Mouse (Mus musculus): Measurements from ENCODE around the gene Sh3gl2. TPM values are rescaled to one million over a fixed set of nuclear protein-coding genes. Genes with fewer than 3 reads are reported as not detected.

Gene Sh3gl2
- polyA plus RNA-seq, 1 experiment = 0.22 TPM

GRCm38 (mm10) chr4:85283151-85283550, 78.2 kb downstream of the Sh3gl2 start:
- no peaks in the 10 kb centered on the region for H3K27me3 ChIP-seq (ENCODE audit: control insufficient read depth, insufficient read depth, low read length)
- no peaks in the 10 kb centered on the region for H3K4me1 ChIP-seq (replicated peaks; ENCODE audit: control insufficient read depth, insufficient read depth, low read length)
- TF ChIP-seq CTCF (IDR thresholded peaks at IDR 0.05; ENCODE audit: borderline replicate concordance, control insufficient read depth, extremely low read depth, insufficient read depth, low read length, poor library complexity) (no peak), POLR2A (IDR thresholded peaks at IDR 0.05; ENCODE audit: control insufficient read depth, extremely low read depth, insufficient read depth, low read length, poor library complexity) (no peak)
- no peaks in the 10 kb centered on the region for H3K36me3 ChIP-seq (ENCODE audit: control insufficient read depth, insufficient read depth, low read length)
- WGBS = 96% methylated on average over 9 of the region's 9 CpGs
- H3K4me3 ChIP-seq (ENCODE audit: control insufficient read depth, insufficient read depth, low read length) = no peak overlapping the region
- no peak for DNase-seq
- H3K27ac ChIP-seq (ENCODE audit: control insufficient read depth, insufficient read depth, low read length) = no peak overlapping the region

- H3K36me3 ChIP-seq (ENCODE audit: control insufficient read depth, insufficient read depth, low read length) = no peaks in the 10 kb centered on the region
- H3K4me3 ChIP-seq (ENCODE audit: control insufficient read depth, insufficient read depth, low read length) = no peak overlapping the region
- H3K27ac ChIP-seq (ENCODE audit: control insufficient read depth, insufficient read depth, low read length) = no peak overlapping the region
- H3K27me3 ChIP-seq (ENCODE audit: control insufficient read depth, insufficient read depth, low read length) = no peaks in the 10 kb centered on the region
- TF ChIP-seq CTCF (IDR thresholded peaks at IDR 0.05; ENCODE audit: borderline replicate concordance, control insufficient read depth, extremely low read depth, insufficient read depth, low read length, poor library complexity) (no peak), POLR2A (IDR thresholded peaks at IDR 0.05; ENCODE audit: control insufficient read depth, extremely low read depth, insufficient read depth, low read length, poor library complexity) (no peak)
- H3K4me1 ChIP-seq (replicated peaks; ENCODE audit: control insufficient read depth, insufficient read depth, low read length) = no peaks in the 10 kb centered on the region
- WGBS = 70% methylated on average over 1 of the region's 1 CpGs
- no peak for DNase-seq
Measured at GRCm38 (mm10) chr4:85289990-85290389, 85.1 kb downstream of the Sh3gl2 start.

- DNase-seq = no peak
- no peak overlapping the region for H3K4me3 ChIP-seq (ENCODE audit: control insufficient read depth, insufficient read depth, low read length)
- no peaks in the 10 kb centered on the region for H3K4me1 ChIP-seq (replicated peaks; ENCODE audit: control insufficient read depth, insufficient read depth, low read length)
- 90% methylated on average over 4 of the region's 4 CpGs for WGBS
- TF ChIP-seq POLR2A (IDR thresholded peaks at IDR 0.05; ENCODE audit: control insufficient read depth, extremely low read depth, insufficient read depth, low read length, poor library complexity) (no peak), CTCF (IDR thresholded peaks at IDR 0.05; ENCODE audit: borderline replicate concordance, control insufficient read depth, extremely low read depth, insufficient read depth, low read length, poor library complexity) (no peak)
- H3K27me3 ChIP-seq (ENCODE audit: control insufficient read depth, insufficient read depth, low read length) = no peaks in the 10 kb centered on the region
- H3K27ac ChIP-seq (ENCODE audit: control insufficient read depth, insufficient read depth, low read length) = no peak overlapping the region
- no peaks in the 10 kb centered on the region for H3K36me3 ChIP-seq (ENCODE audit: control insufficient read depth, insufficient read depth, low read length)
Measured at GRCm38 (mm10) chr4:85291296-85291695, 86.4 kb downstream of the Sh3gl2 start.

GRCm38 (mm10) chr4:85293368-85293767, 88.4 kb downstream of the Sh3gl2 start:
- Histone ChIP-seq H3K27ac (ENCODE audit: control insufficient read depth, insufficient read depth, low read length) (no peak overlapping the region), H3K27me3 (ENCODE audit: control insufficient read depth, insufficient read depth, low read length) (no peaks in the 10 kb centered on the region), H3K4me3 (ENCODE audit: control insufficient read depth, insufficient read depth, low read length) (no peak overlapping the region), H3K36me3 (ENCODE audit: control insufficient read depth, insufficient read depth, low read length) (no peaks in the 10 kb centered on the region), H3K4me1 (replicated peaks; ENCODE audit: control insufficient read depth, insufficient read depth, low read length) (no peaks in the 10 kb centered on the region)
- TF ChIP-seq CTCF (IDR thresholded peaks at IDR 0.05; ENCODE audit: borderline replicate concordance, control insufficient read depth, extremely low read depth, insufficient read depth, low read length, poor library complexity) (no peak), POLR2A (IDR thresholded peaks at IDR 0.05; ENCODE audit: control insufficient read depth, extremely low read depth, insufficient read depth, low read length, poor library complexity) (no peak)
- DNase-seq = no peak
- WGBS = 91% methylated on average over 3 of the region's 3 CpGs

- Histone ChIP-seq H3K27ac (ENCODE audit: control insufficient read depth, insufficient read depth, low read length) (no peak overlapping the region), H3K27me3 (ENCODE audit: control insufficient read depth, insufficient read depth, low read length) (no peaks in the 10 kb centered on the region), H3K4me3 (ENCODE audit: control insufficient read depth, insufficient read depth, low read length) (no peak overlapping the region), H3K36me3 (ENCODE audit: control insufficient read depth, insufficient read depth, low read length) (no peaks in the 10 kb centered on the region), H3K4me1 (replicated peaks; ENCODE audit: control insufficient read depth, insufficient read depth, low read length) (no peaks in the 10 kb centered on the region)
- TF ChIP-seq CTCF (IDR thresholded peaks at IDR 0.05; ENCODE audit: borderline replicate concordance, control insufficient read depth, extremely low read depth, insufficient read depth, low read length, poor library complexity) (no peak), POLR2A (IDR thresholded peaks at IDR 0.05; ENCODE audit: control insufficient read depth, extremely low read depth, insufficient read depth, low read length, poor library complexity) (no peak)
- no peak for DNase-seq
- WGBS = 88% methylated on average over 6 of the region's 6 CpGs
Measured at GRCm38 (mm10) chr4:85300610-85301405, 95.9 kb downstream of the Sh3gl2 start.

GRCm38 (mm10) chr4:85305912-85306573, 101.1 kb downstream of the Sh3gl2 start:
- Histone ChIP-seq H3K27me3 (ENCODE audit: control insufficient read depth, insufficient read depth, low read length) (no peaks in the 10 kb centered on the region), H3K36me3 (ENCODE audit: control insufficient read depth, insufficient read depth, low read length) (no peaks in the 10 kb centered on the region), H3K4me3 (ENCODE audit: control insufficient read depth, insufficient read depth, low read length) (no peak overlapping the region), H3K27ac (ENCODE audit: control insufficient read depth, insufficient read depth, low read length) (no peak overlapping the region), H3K4me1 (replicated peaks; ENCODE audit: control insufficient read depth, insufficient read depth, low read length) (no peaks in the 10 kb centered on the region)
- no peak for TF ChIP-seq POLR2A (IDR thresholded peaks at IDR 0.05; ENCODE audit: control insufficient read depth, extremely low read depth, insufficient read depth, low read length, poor library complexity)
- TF ChIP-seq CTCF (IDR thresholded peaks at IDR 0.05; ENCODE audit: borderline replicate concordance, control insufficient read depth, extremely low read depth, insufficient read depth, low read length, poor library complexity) = no peak
- WGBS = 57% methylated on average over 7 of the region's 7 CpGs
- DNase-seq = no peak

All from thymus, adult 2 months (tissue).